ENCODE assay signal across 43 mouse cellular contexts in the genomic region with DNA sequence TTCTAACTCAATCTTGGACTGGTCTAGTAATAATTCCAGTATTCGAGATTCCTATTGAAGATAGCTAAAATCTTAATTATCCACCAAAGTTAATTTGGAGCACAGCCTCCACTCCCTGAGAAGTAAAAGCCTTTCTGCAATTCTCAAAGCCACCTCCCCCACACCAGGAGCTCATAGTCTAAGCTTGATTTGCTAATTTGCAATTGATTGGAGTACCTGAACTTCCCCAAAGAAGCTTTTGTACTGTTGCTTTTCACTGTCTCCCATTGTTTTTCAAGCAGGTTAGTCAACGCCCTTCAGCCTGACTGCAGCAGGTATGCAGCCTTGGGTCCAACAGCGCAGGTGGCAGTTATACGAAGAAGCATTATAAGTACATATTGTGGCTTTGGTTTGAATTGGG. TPM values are rescaled to one million over a fixed set of nuclear protein-coding genes. Genes with fewer than 3 reads are reported as not detected.
"Had no signal": no experiment of that assay in that cellular context is flagged by ENCODE, and none has a peak within 500 bp of the region (broad histone marks: within the 10 kb centered on the region; RNA-seq: fewer than 3 reads in every experiment).

No protein-coding gene starts in this region.

- DNase-seq: gastrocnemius, adult 2 months; gastrocnemius, postnatal 10 days; gastrocnemius, postnatal 25 days; heart, adult 18-20 months; heart, postnatal 10 days; heart, postnatal 4 days; kidney, adult 11 months; kidney, adult 2 months; kidney, adult 9 months; kidney, postnatal 14 days; kidney, postnatal 36 days; layer of hippocampus, adult 9-11 months; layer of hippocampus, postnatal 36 days; left cerebral cortex, postnatal 4 days had no signal

- H3K9ac ChIP-seq: heart, embryonic 12.5 days; hindbrain, embryonic 12.5 days; hindbrain, embryonic 14.5 days; kidney, embryonic 15.5 days; limb, embryonic 13.5 days; limb, embryonic 15.5 days; liver, embryonic 12.5 days; liver, embryonic 14.5 days had no signal

- H3K4me2 ChIP-seq: heart, embryonic 12.5 days; hindbrain, embryonic 12.5 days; hindbrain, embryonic 14.5 days; kidney, embryonic 15.5 days; limb, embryonic 13.5 days; limb, embryonic 15.5 days; liver, embryonic 12.5 days had no signal

- H3K36me3 ChIP-seq: heart, embryonic 10.5 days; heart, embryonic 12.5 days; hindbrain, embryonic 10.5 days; hindbrain, embryonic 12.5 days; kidney, embryonic 15.5 days; limb, embryonic 13.5 days; limb, embryonic 15.5 days; liver, embryonic 12.5 days had no signal

- H3K27me3 ChIP-seq: heart, embryonic 12.5 days; hindbrain, embryonic 12.5 days; kidney, embryonic 15.5 days; limb, embryonic 13.5 days; limb, embryonic 15.5 days; liver, embryonic 12.5 days had no signal

- H3K4me3 ChIP-seq: gastrocnemius, adult 2 months; heart, embryonic 10.5 days; heart, embryonic 12.5 days; hindbrain, embryonic 10.5 days; hindbrain, embryonic 12.5 days; kidney, embryonic 15.5 days; limb, embryonic 13.5 days; limb, embryonic 15.5 days; liver, embryonic 12.5 days had no signal

- H3K4me1 ChIP-seq: heart, embryonic 10.5 days; heart, embryonic 12.5 days; hindbrain, embryonic 10.5 days; hindbrain, embryonic 12.5 days; kidney, embryonic 15.5 days; limb, embryonic 13.5 days; limb, embryonic 15.5 days; liver, embryonic 12.5 days had no signal

- H3K9me3 ChIP-seq: hindbrain, embryonic 12.5 days; kidney, embryonic 15.5 days; limb, embryonic 15.5 days had no signal

- H3K27ac ChIP-seq: gastrocnemius, adult 2 months; heart, embryonic 10.5 days; hindbrain, embryonic 10.5 days; hindbrain, embryonic 12.5 days; hindbrain, embryonic 14.5 days; kidney, embryonic 15.5 days; kidney, postnatal 0 days; limb, embryonic 13.5 days; limb, embryonic 15.5 days; liver, embryonic 12.5 days; liver, embryonic 14.5 days had no signal

- ATAC-seq: hindbrain, embryonic 16.5 days; intestine, embryonic 16.5 days; liver, embryonic 12.5 days had no signal

RNA-seq across cellular contexts. Expression of gene Olfr725, which starts 8.8 kb away (rescaled TPM):
- total RNA-seq: gastrocnemius, adult 2 months; gastrocnemius, postnatal 10 days; gastrocnemius, postnatal 25 days; gastrocnemius, postnatal 4 days; heart, adult 18-20 months; heart, adult 8-10 months; heart, postnatal 10 days; heart, postnatal 25 days; heart, postnatal 4 days; layer of hippocampus, adult 18-20 months; layer of hippocampus, adult 8-10 months; layer of hippocampus, postnatal 14 days; layer of hippocampus, postnatal 36 days; left cerebral cortex, adult 18-20 months; left cerebral cortex, adult 8-10 months; left cerebral cortex, postnatal 10 days; left cerebral cortex, postnatal 25 days; left cerebral cortex, postnatal 4 days; liver, adult 2 months had no signal
- polyA plus RNA-seq: heart, embryonic 10.5 days; heart, embryonic 12.5 days; heart, embryonic 14.5 days; heart, embryonic 16.5 days; hindbrain, embryonic 10.5 days; hindbrain, embryonic 12.5 days; hindbrain, embryonic 14.5 days; hindbrain, embryonic 16.5 days; intestine, embryonic 14.5 days; intestine, embryonic 16.5 days; kidney, adult 2 months; kidney, embryonic 15.5 days; kidney, postnatal 0 days; large intestine, adult 2 months; limb, embryonic 11.5 days; limb, embryonic 13.5 days; limb, embryonic 15.5 days; liver, adult 2 months; liver, embryonic 12.5 days; liver, embryonic 14.5 days had no signal

RNA-seq across cellular contexts. Expression of gene Olfr726, which starts 59.4 kb away (rescaled TPM):
- total RNA-seq: gastrocnemius, adult 2 months; gastrocnemius, postnatal 10 days; gastrocnemius, postnatal 25 days; gastrocnemius, postnatal 4 days; heart, adult 18-20 months; heart, adult 8-10 months; heart, postnatal 10 days; heart, postnatal 25 days; heart, postnatal 4 days; layer of hippocampus, adult 18-20 months; layer of hippocampus, adult 8-10 months; layer of hippocampus, postnatal 14 days; layer of hippocampus, postnatal 36 days; left cerebral cortex, adult 18-20 months; left cerebral cortex, adult 8-10 months; left cerebral cortex, postnatal 10 days; left cerebral cortex, postnatal 25 days; left cerebral cortex, postnatal 4 days; liver, adult 2 months had no signal
- polyA plus RNA-seq: heart, embryonic 10.5 days; heart, embryonic 12.5 days; heart, embryonic 14.5 days; heart, embryonic 16.5 days; hindbrain, embryonic 10.5 days; hindbrain, embryonic 12.5 days; hindbrain, embryonic 14.5 days; hindbrain, embryonic 16.5 days; intestine, embryonic 14.5 days; intestine, embryonic 16.5 days; kidney, adult 2 months; kidney, embryonic 15.5 days; kidney, postnatal 0 days; large intestine, adult 2 months; limb, embryonic 11.5 days; limb, embryonic 13.5 days; limb, embryonic 15.5 days; liver, adult 2 months; liver, embryonic 12.5 days; liver, embryonic 14.5 days had no signal
